Mouse (Mus musculus): Measurements from ENCODE around the gene Ncoa7.
"Not testable (repeated sequence)": the region's sequence is repeated elsewhere in the genome, so short reads cannot be mapped to it uniquely, and the experiment has no call there.

Ncoa7 gene

GRCm38 (mm10) chr10:30660564-30661328 lies 142.4 kb downstream of the Ncoa7 start:
- DNase-seq = no peak

DNA sequence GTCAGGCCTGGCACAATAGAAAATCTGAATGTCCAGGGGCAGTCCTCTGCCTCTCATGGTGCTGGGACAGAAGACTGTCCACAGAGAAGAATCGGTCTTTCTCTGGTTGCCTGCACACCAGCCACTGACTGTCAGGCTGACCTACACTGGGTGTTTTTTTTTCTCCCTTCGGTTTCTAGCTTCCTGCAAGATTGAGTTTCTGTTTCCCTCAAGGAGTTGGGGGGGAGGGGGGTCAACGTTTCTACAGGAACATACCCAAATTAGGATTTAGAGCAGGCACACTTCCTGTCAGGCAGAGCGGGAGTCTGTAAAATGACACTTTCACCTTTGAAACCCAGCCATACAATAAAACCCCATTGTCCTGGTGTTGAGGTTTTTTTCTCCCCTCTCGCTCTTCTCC lies 147.5 kb downstream of the Ncoa7 start:
- DNase-seq = peak in 1 of 2 experiments; percentile 15

- DNase-seq = no peak
Observed at GRCm38 (mm10) chr10:30647681-30648080, 155.4 kb downstream of the Ncoa7 start.

DNA sequence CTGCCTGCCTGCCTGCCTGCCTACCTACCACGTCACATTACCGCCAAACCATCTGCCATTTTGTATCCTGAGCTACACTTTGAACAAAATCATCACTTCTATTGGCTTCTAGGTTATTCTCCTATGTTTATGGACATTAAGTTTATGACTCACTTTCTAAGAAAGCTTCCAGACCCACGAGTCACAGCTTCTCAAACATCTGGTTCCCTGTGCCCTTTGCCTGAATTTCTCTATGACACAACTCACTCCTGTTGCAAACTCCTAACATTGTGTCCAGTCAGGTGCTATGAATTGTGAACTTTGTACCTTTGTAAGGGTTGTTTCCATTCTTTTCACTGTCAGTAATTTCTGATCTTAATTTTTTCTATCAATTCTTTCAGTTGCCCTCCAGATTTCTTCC lies 164.9 kb downstream of the Ncoa7 start:
- no peak for DNase-seq

DNA sequence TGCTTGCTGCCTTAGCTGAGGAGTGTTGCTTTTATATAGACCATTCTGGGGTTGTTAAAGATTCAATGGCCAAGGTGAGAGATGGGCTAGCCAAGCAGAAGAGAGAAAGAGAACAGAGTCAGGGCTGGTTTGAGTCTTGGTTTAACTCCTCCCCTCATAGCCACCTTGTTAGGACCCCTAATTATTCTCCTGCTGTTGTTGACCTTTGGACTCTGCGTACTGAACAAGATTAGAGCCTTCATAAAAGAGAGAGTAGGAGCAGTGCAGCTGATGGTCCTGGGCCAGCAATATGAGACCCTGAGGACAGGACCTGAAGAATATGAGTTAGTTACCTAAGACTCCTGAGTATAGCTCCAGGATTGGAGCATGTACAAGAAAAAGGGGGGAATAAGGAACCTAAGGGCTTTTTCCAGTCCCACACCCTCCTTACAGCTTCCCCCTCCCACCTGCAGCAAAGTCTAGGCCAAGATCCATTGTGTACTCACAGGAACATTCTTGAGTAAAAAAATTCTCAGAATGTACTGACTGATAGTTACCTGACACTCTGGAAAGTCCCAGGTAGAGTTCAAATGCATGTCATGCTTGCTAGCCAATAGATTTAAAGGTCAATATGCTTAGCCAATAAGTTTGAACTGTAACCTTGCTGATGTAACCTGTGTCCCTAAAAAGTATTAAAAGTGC lies 166.5 kb downstream of the Ncoa7 start:
- DNase-seq = not testable (repeated sequence)

- no peak for DNase-seq
Observed at GRCm38 (mm10) chr10:30632718-30633117, 170.4 kb downstream of the Ncoa7 start.

- no peak for DNase-seq
Observed at GRCm38 (mm10) chr10:30629977-30630376, 173.1 kb downstream of the Ncoa7 start.

DNA sequence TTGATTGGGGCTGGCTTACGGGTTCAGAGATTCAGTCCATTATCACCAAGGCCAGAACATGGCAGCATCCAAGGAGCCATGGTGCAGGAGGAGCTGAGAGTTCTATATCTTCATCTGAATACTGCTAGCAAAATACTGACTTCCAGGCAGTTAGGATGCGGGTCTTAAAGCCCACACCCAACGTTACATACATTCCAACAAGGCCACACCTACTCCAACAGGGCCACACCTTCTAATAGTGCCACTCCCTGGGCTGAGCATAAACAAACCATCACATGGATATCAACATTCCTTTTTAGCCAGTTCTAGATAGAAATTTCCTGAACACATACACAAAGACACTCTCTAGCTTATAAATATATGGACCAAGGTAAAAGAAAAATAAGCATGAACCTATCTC lies 173.6 kb downstream of the Ncoa7 start, which contains the start of gene Hint3:
Hint3 (minus strand) TSS at position 120 of the 400 bp plus-strand sequence.
- no peak for DNase-seq

DNA sequence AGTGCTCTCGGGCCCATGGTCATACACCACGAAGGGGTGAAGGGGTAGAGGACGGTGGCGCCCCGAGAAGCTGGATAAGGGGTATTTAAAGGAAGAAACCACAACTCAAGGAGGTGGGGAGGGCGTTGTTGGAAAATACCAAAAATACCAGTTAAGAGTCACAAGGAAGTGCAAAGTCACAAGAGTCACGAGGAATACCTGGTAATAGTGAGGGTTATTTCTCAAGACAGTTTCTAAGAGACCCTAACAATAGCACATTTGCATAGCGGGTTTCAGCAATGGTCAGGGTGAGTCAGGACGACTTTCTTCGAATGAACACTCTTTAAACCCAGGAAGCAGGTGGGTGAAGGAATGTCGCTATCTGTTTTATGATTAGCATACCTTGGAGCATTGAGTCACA lies 174.7 kb downstream of the Ncoa7 start:
- not testable (repeated sequence) for DNase-seq

DNA sequence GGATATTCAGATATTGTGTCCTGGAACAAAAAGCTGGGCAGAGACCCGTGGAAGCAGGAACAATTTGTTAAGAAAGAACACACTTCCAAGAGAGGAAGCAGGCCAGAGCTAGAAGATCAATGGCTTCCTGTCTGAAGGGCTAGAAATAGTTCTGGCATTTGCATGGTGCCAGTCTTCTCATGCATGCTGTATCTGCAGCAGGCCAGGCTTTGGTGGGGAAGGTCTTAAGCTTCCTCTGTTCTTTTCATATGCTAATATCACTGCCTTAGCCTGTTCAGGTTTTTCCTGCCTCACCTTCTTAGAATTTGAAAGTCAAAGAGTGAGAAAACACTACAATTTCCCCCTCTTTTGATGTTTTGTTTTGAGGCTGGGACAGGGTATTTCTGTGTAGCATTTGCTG lies 175.6 kb downstream of the Ncoa7 start:
- DNase-seq = no peak

- no peak for DNase-seq
Observed at GRCm38 (mm10) chr10:30624161-30625019, 178.7 kb downstream of the Ncoa7 start.

DNA sequence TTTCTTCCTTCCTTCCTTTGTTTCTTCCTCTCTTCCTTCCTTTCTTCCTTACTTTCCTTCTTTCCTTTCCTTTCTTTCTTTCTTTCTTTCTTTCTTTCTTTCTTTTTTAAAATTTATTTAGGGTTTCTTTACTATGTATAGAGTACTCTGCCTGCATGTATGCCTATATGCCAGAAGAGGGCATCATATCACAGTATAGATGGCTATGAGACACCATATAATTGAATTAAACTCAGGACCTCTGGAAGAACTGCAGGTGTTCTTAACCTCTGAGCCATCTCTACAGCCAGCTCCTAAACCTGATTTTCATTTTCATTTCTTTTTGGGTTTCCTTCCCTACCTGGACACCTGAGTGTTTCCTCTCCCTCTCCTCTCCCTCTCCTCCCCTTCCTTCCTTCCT lies 180.2 kb downstream of the Ncoa7 start:
- DNase-seq = no peak

DNA sequence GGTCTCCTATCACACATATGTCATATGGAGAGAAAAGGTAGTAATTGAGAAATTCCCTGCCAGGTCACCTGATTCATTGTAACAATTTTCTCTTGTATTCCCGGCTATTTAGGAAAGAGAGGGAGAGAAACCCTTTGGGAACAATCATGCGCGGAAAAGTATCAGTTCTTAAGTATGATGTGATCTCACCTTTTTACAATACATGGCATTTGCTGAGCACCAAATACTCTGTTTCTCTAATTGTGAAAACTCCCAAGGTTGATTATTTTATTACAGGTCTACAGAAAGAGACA lies 184.3 kb downstream of the Ncoa7 start:
- DNase-seq = no peak

- peak; percentile 99 for DNase-seq
Observed at GRCm38 (mm10) chr10:30618091-30618917, 184.8 kb downstream of the Ncoa7 start.

DNA sequence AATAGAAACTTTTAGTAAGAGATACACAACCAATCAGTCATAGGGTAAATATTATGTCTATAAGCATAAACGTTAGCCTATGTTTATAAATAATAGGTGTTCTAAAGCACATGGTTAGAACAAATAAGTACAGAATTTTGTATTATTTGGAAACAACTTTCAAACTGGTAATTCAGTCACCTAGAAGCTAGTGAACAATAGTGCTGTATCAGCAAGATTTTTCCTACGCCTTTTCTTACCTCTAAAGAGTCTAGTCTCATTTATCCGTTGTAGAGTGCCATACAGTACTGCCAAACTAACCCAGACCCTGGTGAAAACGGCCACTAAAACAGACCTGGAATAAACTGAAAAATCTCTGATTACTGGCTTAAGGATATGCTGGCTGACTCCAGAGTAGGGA lies 190.1 kb downstream of the Ncoa7 start:
- DNase-seq = no peak

DNA sequence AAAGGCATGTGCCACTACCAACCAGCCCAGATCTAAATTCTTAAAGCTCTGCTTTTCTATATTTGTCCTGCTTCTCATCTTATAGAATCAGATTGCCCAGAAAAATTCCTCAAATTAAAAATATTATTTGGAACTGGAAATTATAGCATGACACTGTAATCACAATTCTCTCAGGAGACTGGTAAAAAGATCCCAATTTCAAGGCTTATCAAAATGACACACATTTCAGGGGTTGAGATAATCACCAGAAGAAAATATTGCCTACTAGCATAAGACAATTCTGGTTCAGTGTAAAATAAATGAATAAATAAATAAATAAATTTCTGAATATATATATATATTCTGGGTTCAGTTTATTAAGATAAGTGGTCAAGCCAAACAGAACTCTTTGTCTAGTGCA lies 193.5 kb downstream of the Ncoa7 start:
- DNase-seq = no peak

DNA sequence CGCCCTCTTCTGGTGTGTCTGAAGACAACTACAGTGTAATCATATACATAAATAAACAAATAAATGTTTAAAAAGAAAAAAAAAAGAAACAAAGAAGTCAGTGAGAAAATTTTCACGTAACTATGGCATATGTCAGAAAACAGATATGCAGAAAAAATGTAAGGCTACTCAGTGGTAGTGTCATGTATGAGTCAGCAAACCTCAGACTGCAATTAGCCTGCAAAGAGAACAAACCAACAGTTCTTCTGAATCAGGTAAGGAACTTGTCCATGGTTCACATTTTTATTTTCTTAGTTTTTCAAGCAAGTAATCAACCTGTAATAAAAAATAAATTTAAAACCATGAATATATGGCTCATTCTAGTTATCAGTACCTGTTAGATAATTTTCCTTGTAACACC lies 195.0 kb downstream of the Ncoa7 start:
- DNase-seq = no peak

DNA sequence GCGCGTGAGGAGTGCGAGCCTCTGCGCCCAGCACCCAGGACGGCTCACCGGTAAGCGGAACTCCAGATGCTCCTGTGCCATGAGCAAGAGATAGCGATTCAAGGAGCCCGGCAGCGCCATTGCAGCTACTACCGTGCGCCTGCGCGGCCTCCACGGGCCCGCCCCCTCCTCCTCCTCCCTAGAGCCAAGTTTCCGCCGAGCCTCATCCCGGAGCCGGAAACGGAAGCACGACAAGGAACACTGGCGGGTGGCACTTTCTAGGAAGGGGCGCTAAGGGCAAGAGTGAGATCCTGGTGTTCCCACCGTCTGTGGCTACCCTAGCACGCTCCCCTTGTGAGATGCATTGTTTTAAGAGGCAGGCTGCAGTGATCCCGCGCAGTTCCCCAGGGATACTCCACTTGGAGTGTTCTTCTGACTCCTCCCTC lies 202.6 kb downstream of the Ncoa7 start, which contains the start of gene Trmt11:
Trmt11 (minus strand) TSS at position 208 of the 425 bp plus-strand sequence.
- DNase-seq = peak; percentile 90 to 94

DNA sequence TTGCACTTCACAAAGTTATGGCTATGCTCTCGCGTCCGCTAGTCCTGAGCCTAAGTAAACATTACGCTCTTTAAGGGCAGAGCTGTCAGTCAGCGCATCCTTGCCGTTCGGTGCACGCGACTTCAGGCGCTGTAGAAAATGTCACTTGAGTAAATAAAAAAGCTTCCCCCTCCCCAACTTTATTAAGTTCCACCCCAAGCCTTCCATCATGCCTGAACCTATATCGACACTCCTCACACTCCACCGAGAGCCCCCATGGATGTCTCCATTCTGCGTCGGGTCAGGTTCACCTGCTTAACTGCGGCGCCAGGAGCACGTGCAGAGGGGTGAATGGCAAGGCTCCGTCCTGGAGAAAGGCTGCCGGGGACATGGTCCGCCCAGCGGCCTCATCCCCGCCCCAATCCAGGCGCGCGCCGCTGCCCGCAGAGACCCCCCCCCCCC lies 203.0 kb downstream of the Ncoa7 start:
- DNase-seq = no peak

- DNase-seq = no peak
Observed at GRCm38 (mm10) chr10:30587037-30587436, 216.1 kb downstream of the Ncoa7 start.

DNA sequence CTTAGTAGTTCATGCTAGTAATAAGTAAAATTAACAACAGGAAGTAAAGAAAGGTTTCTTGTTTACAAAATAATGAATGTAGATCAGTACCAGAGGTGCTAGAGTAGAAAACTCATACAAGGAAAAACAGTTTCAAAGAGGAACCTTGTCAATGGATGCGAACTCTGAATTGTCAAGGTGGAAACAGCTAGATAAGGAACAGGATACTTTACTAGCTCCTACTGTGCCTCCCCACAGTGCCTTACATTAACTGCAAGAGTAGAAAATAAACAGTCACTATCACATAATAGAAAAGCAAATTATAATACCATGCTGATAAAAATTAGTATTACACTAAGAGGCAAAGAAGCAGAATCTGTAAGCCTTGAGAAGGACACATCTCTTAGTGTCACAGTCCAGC lies 217.4 kb downstream of the Ncoa7 start:
- DNase-seq = no peak

All from lung, adult 18-20 months (tissue).